Mouse (Mus musculus): ENCODE results near the gene Cdh11. TPM values are rescaled to one million over a fixed set of nuclear protein-coding genes. Genes with fewer than 3 reads are reported as not detected.

Gene Cdh11
- total and polyA plus RNA-seq, 3 experiments, result 0.13 to 0.17 TPM; not detected in 1

DNA sequence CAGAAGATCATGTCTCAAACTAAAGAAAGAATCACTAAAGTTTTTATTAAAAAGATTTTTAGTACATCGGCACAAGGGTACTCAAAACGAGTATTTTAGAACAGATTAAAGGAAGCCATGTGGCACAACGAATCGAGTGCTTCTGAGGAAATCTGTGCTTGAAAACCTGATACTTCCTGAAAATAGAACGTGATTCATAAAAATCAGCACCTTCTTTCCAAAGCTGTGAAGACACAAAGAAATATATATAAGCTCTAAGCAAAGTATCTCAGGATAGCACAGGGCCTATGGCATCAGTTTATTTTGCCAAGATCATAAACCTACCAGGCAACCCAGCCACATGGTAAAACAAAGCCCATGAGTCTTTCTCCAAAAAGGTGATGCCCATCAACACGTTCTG, 191.5 kb downstream of the Cdh11 start:
- H3K79me2 ChIP-seq (replicated peaks; ENCODE audit: control insufficient read depth, extremely low read depth, insufficient read depth, poor library complexity, severe bottlenecking), result no peaks in the 10 kb centered on the region
- in situ Hi-C loops (cut with MboI; ENCODE audit: low pct_ligation_motif_present, low pct_unique_long_range_greater_than_20kb, low sequenced_read_pairs) (no loop called here), dilution Hi-C loops (cut with MboI; ENCODE audit: extremely low pct_ligation_motif_present, extremely low pct_unique_long_range_greater_than_20kb, low sequenced_read_pairs) (no loop called here)
- no peak overlapping the region for H3K9ac ChIP-seq (ENCODE audit: insufficient read depth, low read depth)
- H3K4me3 ChIP-seq (replicated peaks in 1 of 3; ENCODE audit: low read depth in 2 of 3, low read length in 2 of 3, poor library complexity in 1 of 3), result no peak overlapping the region
- no peak overlapping the region for H3K27ac ChIP-seq (ENCODE audit: insufficient read depth, low read depth)
- H3K4me2 ChIP-seq (ENCODE audit: insufficient read depth, low read depth, poor library complexity, severe bottlenecking), result no peak overlapping the region
- H3K27me3 ChIP-seq (replicated peaks), result no peaks in the 10 kb centered on the region
- H3K36me3 ChIP-seq (replicated peaks in 1 of 2; ENCODE audit: control insufficient read depth in 1 of 2, insufficient read depth in 1 of 2, low read length in 1 of 2), result no peaks in the 10 kb centered on the region
- peaks cover 18% of the 10 kb centered on the region for H3K9me3 ChIP-seq (replicated peaks; ENCODE audit: low read length)
- H3K4me1 ChIP-seq (ENCODE audit: control insufficient read depth in 1 of 2, insufficient read depth in 2 of 2), result no peaks in the 10 kb centered on the region
- TF ChIP-seq E2F4 (IDR thresholded peaks at IDR 0.05; ENCODE audit: insufficient replicate concordance, low read depth, low read length) (no peak), RAD21 (IDR thresholded peaks at IDR 0.05; ENCODE audit: low read depth, low read length) (no peak), ELF1 (IDR thresholded peaks at IDR 0.05; ENCODE audit: low read depth, low read length) (no peak), ZKSCAN1 (IDR thresholded peaks at IDR 0.05; ENCODE audit: borderline replicate concordance, low read depth, low read length) (no peak), CHD1 (IDR thresholded peaks at IDR 0.05; ENCODE audit: low read depth, low read length) (no peak), MEF2A (IDR thresholded peaks at IDR 0.05; ENCODE audit: borderline replicate concordance, low read depth, low read length) (no peak), HCFC1 (IDR thresholded peaks at IDR 0.05; ENCODE audit: low read depth, low read length) (no peak), KAT2A (IDR thresholded peaks at IDR 0.05; ENCODE audit: insufficient replicate concordance, low read length) (no peak), MXI1 (IDR thresholded peaks at IDR 0.05; ENCODE audit: low read depth, low read length) (no peak), POLR2AphosphoS2 (IDR thresholded peaks at IDR 0.05; ENCODE audit: low read depth, low read length) (no peak), ETS1 (conservative IDR thresholded peaks at IDR 0.05; ENCODE audit: low read depth, low read length) (no peak), GABPA (IDR thresholded peaks at IDR 0.05; ENCODE audit: insufficient replicate concordance, low read depth, low read length) (no peak), CTCF (conservative IDR thresholded peaks at IDR 0.05 in 1 of 2, IDR thresholded peaks at IDR 0.05 in 1 of 2; ENCODE audit: low read depth in 2 of 2, low read length in 2 of 2) (no peak), BHLHE40 (IDR thresholded peaks at IDR 0.05; ENCODE audit: low read depth, low read length) (no peak), ZC3H11A (IDR thresholded peaks at IDR 0.05; ENCODE audit: low read depth, low read length) (no peak)
- DNase-seq (ENCODE audit: extremely low read depth), result no peak

Measured in CH12.LX (cell line).